Mouse (Mus musculus) adrenal gland (tissue): Measurements from ENCODE around the gene Ublcp1.

ENCODE experiments used
- intact Hi-C: fragments of 180-260 bp; cut with DNase I; formaldehyde crosslinking; loops from one replicate; pipeline ENCODE4 v1.15.1; 2025
- microRNA-seq, 2 experiments: library from miRNA; unstranded; fragments of <30 nt; microRNA quantifications; one replicate each; pipeline ENCODE4; 2019

Ublcp1 gene

GRCm38 (mm10) chr11:44423955-44424354, 46.3 kb downstream of the Ublcp1 start:
- intact Hi-C loops = no loop called here

DNA sequence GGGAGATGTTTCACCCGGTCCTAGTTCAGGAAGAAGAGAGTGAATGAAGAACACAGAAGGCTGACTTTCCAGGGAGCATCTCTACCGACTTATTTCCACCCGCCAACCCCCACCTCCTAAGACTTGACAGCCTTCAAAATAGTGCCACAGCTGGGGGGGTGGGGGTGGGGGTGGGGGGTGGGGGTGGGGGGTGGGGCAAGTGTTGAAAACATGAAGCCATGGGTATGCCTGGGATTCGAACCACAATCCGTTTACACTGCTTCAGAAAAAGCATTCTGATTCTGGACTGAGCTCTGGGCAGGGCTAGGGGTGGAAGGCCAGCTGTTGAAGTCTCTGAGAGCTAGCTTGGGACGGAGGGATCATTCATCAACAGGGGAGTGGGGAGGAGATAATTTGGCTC, 47.0 kb downstream of the Ublcp1 start:
- intact Hi-C loops = no loop called here

DNA sequence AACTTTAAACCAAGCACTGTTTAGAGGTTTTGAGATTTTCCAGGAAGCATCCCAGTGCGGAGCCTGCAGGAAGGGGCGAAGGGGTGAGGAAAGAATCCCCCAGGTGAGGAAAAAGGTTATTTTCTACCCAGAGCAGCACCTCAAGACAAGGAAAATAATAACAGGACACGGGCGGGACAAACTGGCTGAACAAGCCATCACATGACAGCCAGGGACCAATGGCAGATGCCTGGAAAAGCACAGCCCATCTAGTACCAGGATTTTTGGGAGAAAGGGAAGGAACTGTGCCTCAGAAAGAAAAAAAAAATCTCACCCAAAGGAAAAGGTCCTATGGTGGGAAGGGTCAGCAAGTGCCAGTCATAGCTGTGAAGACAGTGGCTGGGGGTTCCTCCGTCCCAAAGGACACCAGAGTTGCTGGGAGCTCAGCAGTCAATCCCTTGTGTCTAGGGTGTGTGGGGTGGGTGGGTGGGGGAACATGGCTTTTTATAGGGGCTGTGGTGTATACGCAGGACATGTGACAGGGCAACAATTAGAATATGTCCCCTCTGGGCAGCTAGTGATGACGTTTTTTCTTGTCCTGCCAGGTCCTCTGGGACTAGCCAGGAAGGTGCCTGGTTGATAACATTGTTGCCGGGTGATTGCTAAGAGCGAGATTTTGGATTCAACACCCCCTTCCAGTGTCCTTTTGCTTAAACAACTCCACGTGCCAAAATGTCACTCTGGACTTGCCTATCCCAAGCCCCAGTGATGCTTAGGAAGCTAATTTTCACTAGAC, 47.8 kb downstream of the Ublcp1 start:
- intact Hi-C loops = no loop called here

- intact Hi-C loops = loop anchor here (5.0 kb wide), 1 partner anchor 35 kb away; no protein-coding TSS in a partner anchor
Observed at GRCm38 (mm10) chr11:44417403-44417802, 52.9 kb downstream of the Ublcp1 start.

DNA sequence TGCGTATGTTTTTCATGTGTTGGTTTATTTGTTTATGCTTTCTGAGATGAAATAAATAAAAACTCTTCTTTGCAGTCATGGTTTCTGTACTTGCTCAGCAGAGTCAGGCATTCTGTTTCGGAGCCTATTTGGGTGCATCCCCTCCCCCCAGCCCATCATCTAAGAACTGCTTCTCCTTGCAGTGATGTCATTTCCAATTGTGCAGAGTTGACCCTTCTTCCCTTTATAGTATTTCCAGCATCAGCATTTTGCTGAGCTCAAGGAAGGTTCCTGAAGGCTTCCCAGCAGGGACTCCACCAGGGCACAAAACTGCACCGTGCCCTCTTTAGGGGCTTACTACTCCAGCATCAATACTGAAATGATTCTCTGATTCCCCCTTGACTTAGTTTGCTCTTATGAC, 55.7 kb downstream of the Ublcp1 start:
- intact Hi-C loops = loop anchor here (5.0 kb wide), 1 partner anchor 38 kb away; no protein-coding TSS in a partner anchor

DNA sequence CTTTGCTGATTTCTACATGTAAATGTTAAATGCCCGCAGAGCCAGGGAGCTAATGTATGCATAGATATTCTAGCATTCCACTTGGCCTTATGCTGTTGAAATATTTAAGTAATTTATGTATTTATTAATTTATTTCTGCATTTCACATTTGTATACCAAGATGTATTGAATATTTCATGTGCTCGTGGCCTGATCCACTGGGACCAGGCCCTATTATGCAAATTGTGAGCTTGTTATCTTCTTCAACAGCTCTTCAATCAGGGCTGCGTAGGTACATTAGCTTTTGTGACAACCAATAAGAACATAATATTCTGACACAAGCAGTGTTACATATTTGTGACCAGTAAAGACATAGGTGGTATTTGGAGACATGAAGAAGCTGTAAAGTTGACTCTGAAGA, 56.9 kb downstream of the Ublcp1 start:
- intact Hi-C loops = no loop called here

GRCm38 (mm10) chr11:44412276-44412675, 58.0 kb downstream of the Ublcp1 start:
- intact Hi-C loops = no loop called here

- intact Hi-C loops = no loop called here
Observed at GRCm38 (mm10) chr11:44410413-44410812, 59.9 kb downstream of the Ublcp1 start.

- intact Hi-C loops = no loop called here
Observed at GRCm38 (mm10) chr11:44408626-44409025, 61.7 kb downstream of the Ublcp1 start.

GRCm38 (mm10) chr11:44406457-44406856, 63.8 kb downstream of the Ublcp1 start:
- intact Hi-C loops = no loop called here

DNA sequence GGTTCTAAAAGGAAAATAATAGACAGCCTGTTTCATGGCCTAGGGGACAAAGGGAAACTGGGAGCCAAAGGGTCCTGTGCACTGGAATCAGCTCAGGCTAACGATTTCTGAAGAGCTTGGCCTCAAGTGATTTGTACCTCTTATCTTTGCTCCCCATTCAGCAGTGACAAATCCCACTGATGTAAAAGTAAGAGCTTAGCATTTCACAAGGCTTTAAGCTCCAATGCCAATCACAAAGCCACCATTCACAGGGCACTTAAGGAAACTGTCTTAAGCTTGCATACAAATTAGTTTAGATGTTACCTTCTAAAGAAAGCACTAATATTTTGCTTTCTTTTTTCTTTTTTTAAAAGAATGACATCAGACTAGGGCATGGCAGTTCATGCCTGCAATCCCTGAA, 64.3 kb downstream of the Ublcp1 start:
- intact Hi-C loops = no loop called here

DNA sequence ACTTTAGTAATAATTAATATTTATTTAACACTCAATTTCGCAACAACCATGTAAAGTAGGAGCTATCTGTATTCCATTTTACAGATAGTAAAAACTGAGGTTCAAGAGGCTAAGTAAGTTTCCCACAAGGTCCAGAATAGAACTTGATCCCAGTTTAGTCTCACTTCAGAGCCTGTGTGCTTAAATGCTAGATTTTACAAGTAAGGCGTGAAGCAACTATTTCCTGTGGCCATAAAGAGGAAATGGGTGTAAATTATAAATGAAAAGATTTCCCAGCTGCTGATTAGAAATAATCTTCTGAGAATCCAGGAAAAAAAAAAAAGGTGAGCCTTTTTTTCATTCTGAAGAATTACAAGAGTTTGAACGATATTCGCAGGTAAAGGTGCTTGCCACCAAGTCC, 65.2 kb downstream of the Ublcp1 start:
- intact Hi-C loops = no loop called here

Small RNA genes within 50 kb of the gene (microRNA-seq; reads per million reads assigned to microRNA genes)
- 0 reads per million in 2 experiments for gene Gm22121
